Mouse (Mus musculus) intestine, embryonic 16.5 days (tissue): Measurements from ENCODE around the gene Kcna10. TPM values are rescaled to one million over a fixed set of nuclear protein-coding genes. Genes with fewer than 3 reads are reported as not detected.
A peak's percentile ranks its signal among the peaks of the same experiment; 100 is the strongest.

Source experiments
- ATAC-seq: fragments of 200-750 bp; cut with Nextera tagmentation; 2 replicates; pipeline ENCODE4 v1.8.0; 2017; ENCODE audit warnings: moderate TSS enrichment, moderate library complexity
- H3K27ac ChIP-seq: fragments of 300-500 bp; sonication (generic); 2 replicates; pipeline ENCODE4 v1.5.1; 2014; ENCODE audit warnings: mild to moderate bottlenecking, low read length
- H3K27me3 ChIP-seq: fragments of 300-500 bp; sonication (generic); replicated peaks from 2 replicates; pipeline ENCODE4 v1.6.1; 2014; ENCODE audit warnings: low read length, control low read depth, mixed read lengths; ENCODE audit not compliant: control insufficient read depth, insufficient read depth
- H3K36me3 ChIP-seq: fragments of 300-500 bp; sonication (generic); 2 replicates; pipeline ENCODE4 v1.6.1; 2014; ENCODE audit warnings: low read length, control low read depth; ENCODE audit not compliant: control insufficient read depth, insufficient read depth
- H3K4me1 ChIP-seq: fragments of 300-500 bp; sonication (generic); 2 replicates; pipeline ENCODE4 v1.6.1; 2014; ENCODE audit warnings: low read length, control low read depth, mixed read lengths; ENCODE audit not compliant: control insufficient read depth, insufficient read depth
- H3K4me2 ChIP-seq: fragments of 300-500 bp; sonication (generic); 2 replicates; pipeline ENCODE4 v1.6.1; 2014; ENCODE audit warnings: low read depth, low read length, control low read depth
- H3K4me3 ChIP-seq: fragments of 300-500 bp; sonication (generic); 2 replicates; pipeline ENCODE4 v1.5.1; 2014; ENCODE audit warnings: mild to moderate bottlenecking, low read length
- H3K9ac ChIP-seq: fragments of 300-500 bp; sonication (generic); 2 replicates; pipeline ENCODE4 v1.6.1; 2014; ENCODE audit warnings: low read depth, low read length
- H3K9me3 ChIP-seq: fragments of 300-500 bp; sonication (generic); 2 replicates; pipeline ENCODE4 v1.6.1; 2016; ENCODE audit warnings: low read length, control low read depth; ENCODE audit not compliant: control insufficient read depth
- WGBS: fragments of 180-500 bp; shearing (Covaris S2); extraction: QIAGEN DNeasy Blood & Tissue Kit; methylation state at CpG from one replicate; pipeline ENCODE4 v1.1.7; 2014; 5-methylcytosine and 5-hydroxymethylcytosine counted together
- polyA plus RNA-seq: library from polyadenylated mRNA; unstranded; fragments of >200 nt; fragmentation: Nextera tagmentation; extraction: Ambion mirVana; gene quantifications from 2 replicates; pipeline ENCODE4 v1.2.1, GENCODE M21; 2015

The Kcna10 gene
- polyA plus RNA-seq, 1 experiment from 2014 or later: not detected

- Histone ChIP-seq H3K4me3 (peak overlapping the region; percentile 15), H3K4me1 (no peaks in the 10 kb centered on the region), H3K36me3 (no peaks in the 10 kb centered on the region), H3K4me2 (peak overlapping the region; percentile 42; the same call in 1 of the 2 replicates), H3K9me3 (no peaks in the 10 kb centered on the region), H3K27me3 (0 out of 2 replicates have a peak, but pooled peaks cover 3% of the 10 kb centered on the region), H3K9ac (no peak overlapping the region), H3K27ac (no peak overlapping the region)
- ATAC-seq: peak; percentile 28; the same call in 1 of the 2 replicates
- WGBS: 3% methylated on average over 17 of the region's 17 CpGs
These were observed 23.0 kb upstream of the Kcna10 start for GRCm38 (mm10) chr3:107159859-107160324.

GRCm38 (mm10) chr3:107162741-107163140, 20.1 kb upstream of the Kcna10 start:
- Histone ChIP-seq H3K4me3 (no peak overlapping the region), H3K27me3 (0 out of 2 replicates have a peak, but pooled peaks cover 3% of the 10 kb centered on the region), H3K27ac (no peak overlapping the region), H3K36me3 (no peaks in the 10 kb centered on the region), H3K4me2 (no peak overlapping the region), H3K9me3 (no peaks in the 10 kb centered on the region), H3K9ac (no peak overlapping the region), H3K4me1 (no peaks in the 10 kb centered on the region)
- 81% methylated on average over 2 of the region's 2 CpGs for WGBS
- ATAC-seq: no peak

GRCm38 (mm10) chr3:107169552-107169951, 13.3 kb upstream of the Kcna10 start:
- Histone ChIP-seq H3K4me3 (no peak overlapping the region), H3K9ac (no peak overlapping the region), H3K36me3 (no peaks in the 10 kb centered on the region), H3K4me1 (no peaks in the 10 kb centered on the region), H3K9me3 (no peaks in the 10 kb centered on the region), H3K27me3 (no peaks in the 10 kb centered on the region), H3K4me2 (no peak overlapping the region), H3K27ac (no peak overlapping the region)
- WGBS: 71% methylated on average over 2 of the region's 2 CpGs
- ATAC-seq: no peak

- Histone ChIP-seq H3K9ac (no peak overlapping the region), H3K4me3 (no peak overlapping the region), H3K4me1 (no peaks in the 10 kb centered on the region), H3K36me3 (no peaks in the 10 kb centered on the region), H3K9me3 (no peaks in the 10 kb centered on the region), H3K4me2 (no peak overlapping the region), H3K27ac (no peak overlapping the region), H3K27me3 (no peaks in the 10 kb centered on the region)
- ATAC-seq: no peak
- WGBS: 69% methylated on average over 3 of the region's 3 CpGs
These were observed 10.9 kb upstream of the Kcna10 start for GRCm38 (mm10) chr3:107171964-107172363.

- Histone ChIP-seq H3K9me3 (no peaks in the 10 kb centered on the region), H3K9ac (no peak overlapping the region), H3K36me3 (no peaks in the 10 kb centered on the region), H3K4me3 (no peak overlapping the region), H3K4me1 (no peaks in the 10 kb centered on the region), H3K4me2 (no peak overlapping the region), H3K27ac (no peak overlapping the region), H3K27me3 (no peaks in the 10 kb centered on the region)
- ATAC-seq: no peak
- 97% methylated on average over 1 of the region's 1 CpGs for WGBS
These were observed 10.3 kb upstream of the Kcna10 start for GRCm38 (mm10) chr3:107172556-107172955.

- WGBS: 54% methylated on average over 4 of the region's 4 CpGs
- ATAC-seq: no peak
- H3K9ac ChIP-seq: no peak overlapping the region
These were observed 7.4 kb upstream of the Kcna10 start for GRCm38 (mm10) chr3:107175486-107175885.

GRCm38 (mm10) chr3:107176501-107176900, 6.4 kb upstream of the Kcna10 start:
- WGBS: 55% methylated on average over 9 of the region's 9 CpGs

More at GRCm38 (mm10) chr3:107175486-107175885, 7.4 kb upstream of the Kcna10 start:
- no peaks in the 10 kb centered on the region for H3K27me3 ChIP-seq
- H3K27ac ChIP-seq: no peak overlapping the region
- H3K4me2 ChIP-seq: no peak overlapping the region
- H3K36me3 ChIP-seq: no peaks in the 10 kb centered on the region
- no peaks in the 10 kb centered on the region for H3K9me3 ChIP-seq
- H3K4me1 ChIP-seq: no peaks in the 10 kb centered on the region
- H3K4me3 ChIP-seq: no peak overlapping the region

GRCm38 (mm10) chr3:107180860-107181259, 2.0 kb upstream of the Kcna10 start:
- ATAC-seq: no peak

More at GRCm38 (mm10) chr3:107176501-107176900, 6.4 kb upstream of the Kcna10 start:
- H3K27ac ChIP-seq: no peak overlapping the region
- no peak overlapping the region for H3K4me2 ChIP-seq
- H3K4me3 ChIP-seq: no peak overlapping the region
- no peak overlapping the region for H3K9ac ChIP-seq
- H3K9me3 ChIP-seq: no peaks in the 10 kb centered on the region
- H3K4me1 ChIP-seq: no peaks in the 10 kb centered on the region
- H3K27me3 ChIP-seq: no peaks in the 10 kb centered on the region
- no peaks in the 10 kb centered on the region for H3K36me3 ChIP-seq
- no peak for ATAC-seq

GRCm38 (mm10) chr3:107183178-107183577, 322 bp downstream of the Kcna10 start:
- no peak overlapping the region for H3K27ac ChIP-seq
- H3K4me1 ChIP-seq: no peaks in the 10 kb centered on the region; the same call in 1 of the 2 replicates
- no peak overlapping the region for H3K9ac ChIP-seq
- ATAC-seq: no peak
- H3K36me3 ChIP-seq: no peaks in the 10 kb centered on the region
- H3K9me3 ChIP-seq: no peaks in the 10 kb centered on the region
- H3K4me2 ChIP-seq: no peak overlapping the region
- no peaks in the 10 kb centered on the region for H3K27me3 ChIP-seq
- no peak overlapping the region for H3K4me3 ChIP-seq
- WGBS: 84% methylated on average over 3 of the region's 3 CpGs

More at GRCm38 (mm10) chr3:107180860-107181259, 2.0 kb upstream of the Kcna10 start:
- Histone ChIP-seq H3K4me1 (no peaks in the 10 kb centered on the region; the same call in 1 of the 2 replicates), H3K4me3 (no peak overlapping the region), H3K36me3 (no peaks in the 10 kb centered on the region), H3K9me3 (no peaks in the 10 kb centered on the region), H3K9ac (no peak overlapping the region), H3K4me2 (no peak overlapping the region), H3K27ac (no peak overlapping the region), H3K27me3 (no peaks in the 10 kb centered on the region)
- 73% methylated on average over 2 of the region's 2 CpGs for WGBS

GRCm38 (mm10) chr3:107185597-107185996, 2.7 kb downstream of the Kcna10 start:
- no peaks in the 10 kb centered on the region for H3K9me3 ChIP-seq
- H3K4me1 ChIP-seq: no peaks in the 10 kb centered on the region; the same call in 1 of the 2 replicates
- no peak overlapping the region for H3K27ac ChIP-seq
- H3K4me2 ChIP-seq: no peak overlapping the region
- WGBS: 74% methylated on average over 3 of the region's 3 CpGs
- no peak for ATAC-seq
- H3K27me3 ChIP-seq: no peaks in the 10 kb centered on the region
- no peak overlapping the region for H3K4me3 ChIP-seq
- H3K36me3 ChIP-seq: no peaks in the 10 kb centered on the region
- H3K9ac ChIP-seq: no peak overlapping the region
